Mouse (Mus musculus): ENCODE data around the gene Rab31. TPM values are rescaled to one million over a fixed set of nuclear protein-coding genes. Genes with fewer than 3 reads are reported as not detected.

The Rab31 gene
- total and polyA plus RNA-seq, 3 experiments = 0.79 to 2.8 (median 1.2) TPM

- DNase-seq (ENCODE audit: extremely low read depth) = no peak
- Histone ChIP-seq H3K4me2 (ENCODE audit: insufficient read depth, low read depth, poor library complexity, severe bottlenecking) (no peak overlapping the region), H3K27ac (ENCODE audit: insufficient read depth, low read depth) (no peak overlapping the region), H3K79me2 (replicated peaks; ENCODE audit: control insufficient read depth, extremely low read depth, insufficient read depth, poor library complexity, severe bottlenecking) (no peaks in the 10 kb centered on the region), H3K4me3 (replicated peaks in 1 of 3; ENCODE audit: low read depth in 2 of 3, low read length in 2 of 3, poor library complexity in 1 of 3) (no peak overlapping the region), H3K27me3 (replicated peaks) (no peaks in the 10 kb centered on the region), H3K9ac (ENCODE audit: insufficient read depth, low read depth) (no peak overlapping the region), H3K36me3 (replicated peaks in 1 of 2; ENCODE audit: control insufficient read depth in 1 of 2, insufficient read depth in 1 of 2, low read length in 1 of 2) (no peaks in the 10 kb centered on the region), H3K4me1 (ENCODE audit: control insufficient read depth in 1 of 2, insufficient read depth in 2 of 2) (peaks cover 0 to 11% of the 10 kb centered on the region in 2 experiments; a peak in 3 of 4 replicates), H3K9me3 (replicated peaks; ENCODE audit: low read length) (peaks cover 5% of the 10 kb centered on the region)
- no peak for TF ChIP-seq SMC3 (IDR thresholded peaks at IDR 0.05; ENCODE audit: low read depth, low read length)
- no peak for TF ChIP-seq JUN (IDR thresholded peaks at IDR 0.05; ENCODE audit: insufficient read depth, low read depth, low read length)
- TF ChIP-seq MYC (IDR thresholded peaks at IDR 0.05; ENCODE audit: low read depth, low read length) = no peak
- no peak for TF ChIP-seq ZC3H11A (IDR thresholded peaks at IDR 0.05; ENCODE audit: low read depth, low read length)
- no peak for TF ChIP-seq GABPA (IDR thresholded peaks at IDR 0.05; ENCODE audit: insufficient replicate concordance, low read depth, low read length)
- no peak for TF ChIP-seq ZMIZ1 (IDR thresholded peaks at IDR 0.05; ENCODE audit: low read depth, low read length)
- no peak for TF ChIP-seq EP300 (IDR thresholded peaks at IDR 0.05; ENCODE audit: low read length)
- no peak for TF ChIP-seq ZKSCAN1 (IDR thresholded peaks at IDR 0.05; ENCODE audit: borderline replicate concordance, low read depth, low read length)
- no peak for TF ChIP-seq PAX5 (IDR thresholded peaks at IDR 0.05; ENCODE audit: low read length)
- TF ChIP-seq USF1 (IDR thresholded peaks at IDR 0.05; ENCODE audit: low read depth, low read length) = no peak
- TF ChIP-seq MXI1 (IDR thresholded peaks at IDR 0.05; ENCODE audit: low read depth, low read length) = no peak
- no peak for TF ChIP-seq KAT2A (IDR thresholded peaks at IDR 0.05; ENCODE audit: insufficient replicate concordance, low read length)
- TF ChIP-seq MAX (IDR thresholded peaks at IDR 0.05; ENCODE audit: low read length) = no peak
- no peak for TF ChIP-seq TBP (conservative IDR thresholded peaks at IDR 0.05; ENCODE audit: low read depth, low read length)
- TF ChIP-seq POLR2A (IDR thresholded peaks at IDR 0.05; ENCODE audit: low read depth, low read length) = no peak
- no peak for TF ChIP-seq RAD21 (IDR thresholded peaks at IDR 0.05; ENCODE audit: low read depth, low read length)
- no peak for TF ChIP-seq SIN3A (IDR thresholded peaks at IDR 0.05; ENCODE audit: low read length)
- no peak for TF ChIP-seq HCFC1 (IDR thresholded peaks at IDR 0.05; ENCODE audit: low read depth, low read length)
- in situ Hi-C loops (cut with MboI; ENCODE audit: low pct_ligation_motif_present, low pct_unique_long_range_greater_than_20kb, low sequenced_read_pairs) (no loop called here), dilution Hi-C loops (cut with MboI; ENCODE audit: extremely low pct_ligation_motif_present, extremely low pct_unique_long_range_greater_than_20kb, low sequenced_read_pairs) (no loop called here)
These were observed 19.4 kb downstream of the Rab31 start for GRCm38 (mm10) chr17:65753130-65753529.

DNA sequence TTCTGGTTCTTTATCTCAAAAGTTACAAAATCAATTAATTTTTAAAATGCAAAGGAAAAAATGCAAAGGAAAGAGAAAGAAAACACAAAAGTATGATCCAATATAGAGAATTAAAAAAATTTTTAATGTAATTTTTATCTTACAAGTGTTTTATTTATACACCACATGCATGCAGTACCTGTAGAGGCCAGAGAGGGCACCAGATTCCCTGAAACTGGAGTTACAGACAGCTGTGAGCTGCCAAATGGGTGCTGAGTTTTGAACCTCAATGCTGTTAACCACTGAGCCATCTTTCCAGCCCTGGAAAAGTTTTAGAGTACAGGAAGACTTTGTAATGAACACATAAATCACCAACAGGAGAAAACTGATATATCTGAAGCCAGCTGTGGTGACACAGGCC is 22.3 kb downstream of the Rab31 start:
- peaks cover 5% of the 10 kb centered on the region for H3K9me3 ChIP-seq (replicated peaks; ENCODE audit: low read length)

More for the DNA sequence above, 22.3 kb downstream of the Rab31 start:
- Histone ChIP-seq H3K27ac (ENCODE audit: insufficient read depth, low read depth) (no peak overlapping the region), H3K9ac (ENCODE audit: insufficient read depth, low read depth) (no peak overlapping the region), H3K4me3 (replicated peaks in 1 of 3; ENCODE audit: low read depth in 2 of 3, low read length in 2 of 3, poor library complexity in 1 of 3) (no peak overlapping the region), H3K27me3 (replicated peaks) (no peaks in the 10 kb centered on the region), H3K36me3 (replicated peaks in 1 of 2; ENCODE audit: control insufficient read depth in 1 of 2, insufficient read depth in 1 of 2, low read length in 1 of 2) (no peaks in the 10 kb centered on the region), H3K4me2 (ENCODE audit: insufficient read depth, low read depth, poor library complexity, severe bottlenecking) (no peak overlapping the region), H3K4me1 (ENCODE audit: control insufficient read depth in 1 of 2, insufficient read depth in 2 of 2) (no peaks in the 10 kb centered on the region), H3K79me2 (replicated peaks; ENCODE audit: control insufficient read depth, extremely low read depth, insufficient read depth, poor library complexity, severe bottlenecking) (no peaks in the 10 kb centered on the region)
- in situ Hi-C loops (cut with MboI; ENCODE audit: low pct_ligation_motif_present, low pct_unique_long_range_greater_than_20kb, low sequenced_read_pairs) (no loop called here), dilution Hi-C loops (cut with MboI; ENCODE audit: extremely low pct_ligation_motif_present, extremely low pct_unique_long_range_greater_than_20kb, low sequenced_read_pairs) (no loop called here)
- TF ChIP-seq CHD2 (IDR thresholded peaks at IDR 0.05; ENCODE audit: low read length) = no peak
- TF ChIP-seq MYC (IDR thresholded peaks at IDR 0.05; ENCODE audit: low read depth, low read length) = no peak
- no peak for TF ChIP-seq SMC3 (IDR thresholded peaks at IDR 0.05; ENCODE audit: low read depth, low read length)
- peak; percentile 13 for TF ChIP-seq RAD21 (IDR thresholded peaks at IDR 0.05; ENCODE audit: low read depth, low read length)
- TF ChIP-seq CTCF (conservative IDR thresholded peaks at IDR 0.05 in 1 of 2, IDR thresholded peaks at IDR 0.05 in 1 of 2; ENCODE audit: low read depth in 2 of 2, low read length in 2 of 2) = peak; percentile 30 to 48; a peak in 3 of 4 replicates
- no peak for DNase-seq (ENCODE audit: extremely low read depth)

All from CH12.LX (cell line).